Comparison of ENCODE assay signal across 8 mouse cellular contexts in genomic region chr15:102624291-102624969, GRCm38 (mm10). TPM values are rescaled to one million over a fixed set of nuclear protein-coding genes. Genes with fewer than 3 reads are reported as not detected.
DNase-seq lines count a peak whose midpoint lies in the region; ATAC-seq lines count a peak whose summit lies in the region.

No protein-coding gene starts in this region.

- peak overlapping the region; percentile 83 for H3K9ac ChIP-seq in liver, embryonic 12.5 days
- H3K9ac ChIP-seq in neural tube, embryonic 14.5 days (replicated peaks; ENCODE audit: low read depth, low read length) = peak overlapping the region; percentile 52

- H3K4me1 ChIP-seq in liver, embryonic 12.5 days = peaks cover 33% of the 10 kb centered on the region
- peaks cover 14% of the 10 kb centered on the region for H3K4me1 ChIP-seq in neural tube, embryonic 14.5 days (ENCODE audit: control insufficient read depth, insufficient read depth, low read length)

- peak; percentile 32 to 40 for DNase-seq in right cerebral cortex, postnatal 10 days (ENCODE audit: low spot score in 2 of 2)
- no peak for DNase-seq in right cerebral cortex, postnatal 14 days
- peak; percentile 11 for DNase-seq in c-Kit-negative CD71-positive TER-119-positive erythroid progenitor cells, embryonic 14.5 days (ENCODE audit: low read depth, low spot score)
- DNase-seq in heart, postnatal 36 days = peak; percentile 18 to 25
- DNase-seq in layer of hippocampus, adult 11-12 months (ENCODE audit: low spot score) = no peak

- peaks cover 5% of the 10 kb centered on the region; the same call in 1 of the 2 replicates for H3K36me3 ChIP-seq in liver, embryonic 12.5 days
- no peaks in the 10 kb centered on the region for H3K36me3 ChIP-seq in neural tube, embryonic 14.5 days (ENCODE audit: control insufficient read depth, insufficient read depth, low read length)

- peak overlapping the region; percentile 92 for H3K27ac ChIP-seq in liver, embryonic 12.5 days
- H3K27ac ChIP-seq in neural tube, embryonic 14.5 days (ENCODE audit: low read depth, low read length) = peak overlapping the region; percentile 1; the same call in 1 of the 2 replicates

- ATAC-seq in erythroid progenitor cell, adult 5-6 weeks (replicated peaks; ENCODE audit: low FRiP score, poor library complexity, severe bottlenecking) = peak; percentile 15
- peak; percentile 1; the same call in 1 of the 2 replicates for ATAC-seq in liver, embryonic 12.5 days
- ATAC-seq in neural tube, embryonic 14.5 days (ENCODE audit: low read depth) = no peak; the same call in 1 of the 2 replicates

- 3% methylated on average over 17 of the region's 17 CpGs for WGBS in liver, embryonic 12.5 days (ENCODE audit: insufficient replicate concordance)
- WGBS in neural tube, embryonic 14.5 days = 5% methylated on average over 17 of the region's 17 CpGs

- intact Hi-C loops in heart, postnatal 36 days (cut with DNase I) = loop anchor here (2.0 kb wide), 1 partner anchor 46 kb away; no protein-coding TSS in a partner anchor

- H3K4me3 ChIP-seq in liver, embryonic 12.5 days = peak overlapping the region; percentile 75
- H3K4me3 ChIP-seq in neural tube, embryonic 14.5 days (ENCODE audit: low read depth, low read length) = peak overlapping the region; percentile 68

- peak overlapping the region; percentile 90 for H3K4me2 ChIP-seq in liver, embryonic 12.5 days
- H3K4me2 ChIP-seq in neural tube, embryonic 14.5 days (ENCODE audit: low read depth, low read length) = peak overlapping the region; percentile 88

- H3K27me3 ChIP-seq in liver, embryonic 12.5 days (replicated peaks) = no peaks in the 10 kb centered on the region
- no peaks in the 10 kb centered on the region for H3K27me3 ChIP-seq in neural tube, embryonic 14.5 days (ENCODE audit: control insufficient read depth, insufficient read depth, low read length)

- no peaks in the 10 kb centered on the region for H3K9me3 ChIP-seq in liver, embryonic 12.5 days (replicated peaks)
- no peaks in the 10 kb centered on the region for H3K9me3 ChIP-seq in neural tube, embryonic 14.5 days (ENCODE audit: control insufficient read depth, low read length)

RNA-seq across cellular contexts. Expression of gene Gm28047, which starts 0.4 kb away (rescaled TPM):
- total RNA-seq in erythroid progenitor cell, adult 5-6 weeks (2015; ENCODE audit: low replicate concordance) = not detected in 2 replicates
- total RNA-seq in erythroid progenitor cell, adult 5-6 weeks (2017; ENCODE audit: low replicate concordance) = not detected in 2 replicates
- 1 to 10 TPM in 1 of 2 experiments, under 1 TPM in 1; 0.94 to 1.1 TPM for total RNA-seq in heart, postnatal 36 days (2021)
- polyA plus RNA-seq in liver, embryonic 12.5 days (2016; fragmentation: Nextera tagmentation; extraction: Ambion mirVana) = not detected in 2 replicates
- polyA plus RNA-seq in neural tube, embryonic 14.5 days (2014; fragmentation: Nextera tagmentation; extraction: Ambion mirVana) = not detected in 2 replicates

RNA-seq across cellular contexts. Expression of gene Atf7, which starts 0.8 kb away (rescaled TPM):
- 55.5 and 93.1 TPM in 2 replicates for total RNA-seq in erythroid progenitor cell, adult 5-6 weeks (2015; ENCODE audit: low replicate concordance)
- 16.9 and 19.4 TPM in 2 replicates for total RNA-seq in erythroid progenitor cell, adult 5-6 weeks (2017; ENCODE audit: low replicate concordance)
- total RNA-seq in heart, postnatal 36 days (2021) = 10 to 100 TPM; 52.3 to 56.5 TPM
- polyA plus RNA-seq in liver, embryonic 12.5 days (2016; fragmentation: Nextera tagmentation; extraction: Ambion mirVana) = 11.5 and 14.3 TPM in 2 replicates
- 13.3 and 16.2 TPM in 2 replicates for polyA plus RNA-seq in neural tube, embryonic 14.5 days (2014; fragmentation: Nextera tagmentation; extraction: Ambion mirVana)

RNA-seq across cellular contexts. Expression of gene Atp5g2, which starts 47.7 kb away (rescaled TPM):
- 10.5 and 17.7 TPM in 2 replicates for total RNA-seq in erythroid progenitor cell, adult 5-6 weeks (2015; ENCODE audit: low replicate concordance)
- 19.1 and 31.2 TPM in 2 replicates for total RNA-seq in erythroid progenitor cell, adult 5-6 weeks (2017; ENCODE audit: low replicate concordance)
- total RNA-seq in heart, postnatal 36 days (2021) = 10 to 100 TPM; 42.5 to 46.1 TPM
- 39.6 and 42.2 TPM in 2 replicates for polyA plus RNA-seq in liver, embryonic 12.5 days (2016; fragmentation: Nextera tagmentation; extraction: Ambion mirVana)
- polyA plus RNA-seq in neural tube, embryonic 14.5 days (2014; fragmentation: Nextera tagmentation; extraction: Ambion mirVana) = 44.6 and 47.5 TPM in 2 replicates

Comparison
In these comparisons a context has a peak if more than half of its experiments do, and no peak if none do; other contexts are left out.
1. DNase-seq: peak in right cerebral cortex, postnatal 10 days (2 of 2), c-Kit-negative CD71-positive TER-119-positive erythroid progenitor cells, embryonic 14.5 days (single experiment) and heart, postnatal 36 days (2 of 2); none in right cerebral cortex, postnatal 14 days (single experiment) and layer of hippocampus, adult 11-12 months (single experiment).